Mouse (Mus musculus): ENCODE measurements around the gene A930018P22Rik. TPM values are rescaled to one million over a fixed set of nuclear protein-coding genes. Genes with fewer than 3 reads are reported as not detected.
"Not testable (repeated sequence)": the region's sequence is repeated elsewhere in the genome, so short reads cannot be mapped to it uniquely, and the experiment has no call there.

The A930018P22Rik gene
- polyA plus RNA-seq, 1 experiment from 2014 or later = not detected

- Histone ChIP-seq H3K27ac (no peak overlapping the region), H3K9ac (no peak overlapping the region), H3K9me3 (no peaks in the 10 kb centered on the region), H3K27me3 (replicated peaks) (no peaks in the 10 kb centered on the region), H3K4me2 (no peak overlapping the region), H3K4me1 (peaks cover 10% of the 10 kb centered on the region; the same call in 1 of the 2 replicates), H3K4me3 (no peak overlapping the region), H3K36me3 (replicated peaks) (no peaks in the 10 kb centered on the region)
- ATAC-seq (replicated peaks) = no peak
- WGBS = 45% methylated on average over 3 of the region's 3 CpGs
Measured at GRCm38 (mm10) chr2:104098529-104099230, 23.9 kb upstream of the A930018P22Rik start.

DNA sequence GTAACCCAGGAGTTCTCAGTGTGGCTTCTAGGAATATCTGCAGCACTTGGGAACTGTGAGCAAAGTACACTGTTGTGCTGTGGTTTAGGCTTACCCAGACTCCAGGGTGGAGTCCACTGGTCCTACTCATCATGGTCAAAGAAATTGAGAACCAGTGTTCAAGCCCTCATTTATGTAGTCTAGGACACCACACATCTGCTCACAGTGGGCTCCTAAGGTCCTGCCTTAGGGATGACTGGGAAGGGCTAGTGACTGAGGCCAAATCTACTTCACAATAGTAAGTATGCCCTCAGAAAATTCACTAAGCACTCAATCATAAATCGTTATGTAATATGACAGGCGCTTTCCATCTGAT is 23.4 kb upstream of the A930018P22Rik start:
- no peaks in the 10 kb centered on the region for H3K27me3 ChIP-seq (replicated peaks)
- WGBS = 96% methylated on average over 2 of the region's 2 CpGs
- no peaks in the 10 kb centered on the region for H3K9me3 ChIP-seq
- ATAC-seq (replicated peaks) = no peak
- H3K4me3 ChIP-seq = no peak overlapping the region
- no peak overlapping the region for H3K27ac ChIP-seq
- H3K9ac ChIP-seq = no peak overlapping the region
- peaks cover 10% of the 10 kb centered on the region; the same call in 1 of the 2 replicates for H3K4me1 ChIP-seq
- H3K36me3 ChIP-seq (replicated peaks) = no peaks in the 10 kb centered on the region
- no peak overlapping the region for H3K4me2 ChIP-seq

DNA sequence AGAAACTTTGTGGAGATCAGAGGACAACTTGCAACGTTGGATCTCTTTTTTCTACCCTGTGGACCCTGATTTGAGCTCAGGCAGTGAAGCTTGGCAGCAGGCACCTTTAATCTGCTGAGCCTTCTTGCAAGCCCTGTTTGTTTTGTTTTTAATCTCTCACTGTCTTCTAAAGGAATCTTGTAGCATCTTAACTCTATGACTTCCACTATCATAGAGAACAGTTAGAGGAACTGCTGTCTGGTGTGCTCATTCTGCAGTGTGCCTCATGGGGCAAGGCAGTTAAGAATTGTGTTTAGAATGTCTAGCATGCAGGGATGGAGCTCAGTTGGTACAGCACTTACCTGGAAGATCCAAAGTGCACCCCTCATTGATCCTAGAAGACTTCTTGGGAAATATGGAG is 22.6 kb upstream of the A930018P22Rik start:
- Histone ChIP-seq H3K4me1 (peaks cover 10% of the 10 kb centered on the region; the same call in 1 of the 2 replicates), H3K27me3 (replicated peaks) (no peaks in the 10 kb centered on the region), H3K4me2 (no peak overlapping the region), H3K9ac (no peak overlapping the region), H3K9me3 (no peaks in the 10 kb centered on the region), H3K36me3 (replicated peaks) (no peaks in the 10 kb centered on the region), H3K4me3 (no peak overlapping the region), H3K27ac (no peak overlapping the region)
- 19% methylated on average over 1 of the region's 1 CpGs for WGBS
- no peak for ATAC-seq (replicated peaks)

- no peak for ATAC-seq (replicated peaks)
- 92% methylated on average over 6 of the region's 6 CpGs for WGBS
Measured at GRCm38 (mm10) chr2:104104800-104105199, 17.8 kb upstream of the A930018P22Rik start.

GRCm38 (mm10) chr2:104109021-104109420 is 13.5 kb upstream of the A930018P22Rik start:
- H3K4me1 ChIP-seq; H3K36me3 ChIP-seq (replicated peaks); H3K4me3 ChIP-seq; H3K27me3 ChIP-seq (replicated peaks); H3K9me3 ChIP-seq; H3K4me2 ChIP-seq; H3K27ac ChIP-seq; ATAC-seq (replicated peaks); H3K9ac ChIP-seq: not testable (repeated sequence)
- WGBS = 86% methylated on average over 2 of the region's 2 CpGs

More at GRCm38 (mm10) chr2:104104800-104105199, 17.8 kb upstream of the A930018P22Rik start:
- no peak overlapping the region for H3K27ac ChIP-seq
- no peaks in the 10 kb centered on the region for H3K27me3 ChIP-seq (replicated peaks)
- no peak overlapping the region for H3K9ac ChIP-seq
- H3K9me3 ChIP-seq = no peaks in the 10 kb centered on the region
- H3K4me3 ChIP-seq = no peak overlapping the region
- no peaks in the 10 kb centered on the region for H3K36me3 ChIP-seq (replicated peaks)
- H3K4me2 ChIP-seq = no peak overlapping the region
- H3K4me1 ChIP-seq = no peaks in the 10 kb centered on the region

- H3K36me3 ChIP-seq (replicated peaks) = no peaks in the 10 kb centered on the region
- 75% methylated on average over 2 of the region's 2 CpGs for WGBS
- no peaks in the 10 kb centered on the region for H3K9me3 ChIP-seq
- no peak overlapping the region for H3K4me3 ChIP-seq
- no peak for ATAC-seq (replicated peaks)
- no peaks in the 10 kb centered on the region for H3K27me3 ChIP-seq (replicated peaks)
- H3K27ac ChIP-seq = no peak overlapping the region
- no peaks in the 10 kb centered on the region for H3K4me1 ChIP-seq
- H3K4me2 ChIP-seq = no peak overlapping the region
- no peak overlapping the region for H3K9ac ChIP-seq
Measured at GRCm38 (mm10) chr2:104109528-104109927, 13.0 kb upstream of the A930018P22Rik start.

DNA sequence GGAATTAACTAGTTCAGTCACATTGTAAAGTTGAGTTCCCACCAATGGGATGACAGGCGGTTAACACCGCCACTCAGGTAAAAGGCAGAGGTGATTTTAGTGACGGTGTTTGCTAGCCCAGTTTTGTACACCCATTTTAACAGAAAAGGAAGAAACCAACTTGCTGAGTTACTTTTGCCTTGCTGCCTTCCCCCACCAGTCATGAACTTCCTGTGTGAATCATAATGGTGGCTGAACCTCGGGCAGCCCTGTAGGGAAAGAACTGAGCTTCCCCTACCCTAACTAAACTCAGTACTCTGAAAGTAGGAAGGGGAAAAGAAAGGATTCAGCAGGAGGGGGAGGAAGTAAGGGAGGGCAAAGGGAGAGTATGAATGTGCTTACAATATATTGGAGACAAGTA is 12.5 kb upstream of the A930018P22Rik start:
- Histone ChIP-seq H3K4me2 (no peak overlapping the region), H3K27me3 (replicated peaks) (no peaks in the 10 kb centered on the region), H3K36me3 (replicated peaks) (no peaks in the 10 kb centered on the region), H3K4me1 (no peaks in the 10 kb centered on the region), H3K9ac (no peak overlapping the region), H3K27ac (no peak overlapping the region), H3K9me3 (no peaks in the 10 kb centered on the region), H3K4me3 (no peak overlapping the region)
- whole genome bisulfite sequencing = 94% methylated on average over 4 of the region's 4 CpGs
- ATAC-seq (replicated peaks) = no peak

DNA sequence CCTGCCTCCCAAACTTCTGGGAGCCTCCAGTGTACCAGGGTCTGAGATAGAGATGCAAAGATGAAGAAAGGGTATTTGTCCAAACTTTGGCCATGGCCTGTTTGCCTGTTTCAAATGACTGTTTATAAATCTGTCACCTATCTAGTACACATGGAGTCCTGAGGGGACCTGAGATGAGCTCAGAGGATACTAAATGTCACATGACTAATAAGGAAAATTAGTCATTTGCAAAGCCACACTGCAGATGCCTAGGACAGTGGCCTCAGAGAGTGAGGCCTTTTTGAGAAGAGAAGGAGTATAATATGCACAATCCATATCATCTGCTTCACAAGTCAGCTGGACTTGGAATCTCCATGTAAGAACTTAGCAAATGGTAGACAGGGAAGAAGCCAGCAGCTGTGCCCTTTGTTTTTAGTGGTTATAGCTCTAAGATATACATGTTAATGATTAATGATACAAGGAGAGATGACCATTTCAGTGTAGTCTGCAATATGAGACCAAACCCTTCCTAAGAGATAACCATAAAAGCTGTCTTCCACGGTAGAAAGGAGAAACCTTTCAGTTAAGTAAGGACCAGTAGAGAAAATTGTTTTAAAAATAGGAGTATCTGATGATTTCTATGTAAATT is 11.3 kb upstream of the A930018P22Rik start:
- 100% methylated on average over 1 of the region's 1 CpGs for WGBS
- H3K27me3 ChIP-seq (replicated peaks); H3K4me1 ChIP-seq; H3K36me3 ChIP-seq (replicated peaks); H3K9ac ChIP-seq; H3K4me2 ChIP-seq; ATAC-seq (replicated peaks); H3K4me3 ChIP-seq; H3K9me3 ChIP-seq; H3K27ac ChIP-seq: not testable (repeated sequence)

DNA sequence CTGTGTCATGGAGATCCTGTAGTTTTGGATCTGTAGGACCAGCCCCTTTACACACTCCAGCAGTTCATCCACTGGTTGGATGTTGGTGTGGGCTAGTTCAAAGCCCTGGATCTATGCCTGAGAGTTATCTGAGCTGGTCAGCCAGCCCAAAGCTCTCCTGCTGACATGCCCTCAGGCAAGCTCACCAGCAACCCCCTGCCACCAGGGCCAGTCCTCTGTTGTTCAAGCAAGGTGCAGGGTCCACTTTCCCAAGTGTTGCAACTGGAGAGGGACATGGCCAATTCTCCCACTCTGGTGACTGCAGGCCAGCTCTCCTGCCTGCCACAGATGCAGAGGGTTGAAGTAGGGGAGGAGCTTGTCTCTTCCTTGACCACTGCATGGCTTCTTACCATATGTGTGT is 9.0 kb upstream of the A930018P22Rik start:
- not testable (repeated sequence) for H3K4me1 ChIP-seq; H3K27ac ChIP-seq; H3K36me3 ChIP-seq (replicated peaks); H3K4me2 ChIP-seq; ATAC-seq (replicated peaks); H3K27me3 ChIP-seq (replicated peaks); H3K4me3 ChIP-seq; H3K9me3 ChIP-seq; H3K9ac ChIP-seq

DNA sequence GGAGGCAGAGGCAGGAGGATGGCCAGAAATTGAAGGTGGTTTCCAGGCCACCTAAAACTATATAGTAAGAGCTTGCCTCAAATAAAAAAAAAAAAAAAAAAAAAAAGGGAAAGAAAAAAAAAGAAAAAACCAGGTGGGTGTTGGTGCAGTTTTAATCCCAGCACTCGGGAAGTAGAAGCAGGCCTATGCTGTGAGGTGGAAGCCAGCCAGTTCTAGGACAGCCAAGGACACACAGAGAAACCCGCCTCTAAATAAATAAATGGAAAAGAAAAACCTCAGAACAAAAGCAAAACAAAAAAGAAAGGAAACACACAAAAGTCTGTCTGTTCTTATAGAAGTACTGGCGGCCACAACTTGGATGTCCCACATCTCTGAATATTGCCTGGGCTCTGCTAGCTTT is 7.7 kb upstream of the A930018P22Rik start:
- H3K4me3 ChIP-seq = no peak overlapping the region
- H3K4me1 ChIP-seq = no peaks in the 10 kb centered on the region
- H3K36me3 ChIP-seq (replicated peaks) = no peaks in the 10 kb centered on the region
- 79% methylated on average over 3 of the region's 3 CpGs for WGBS
- ATAC-seq (replicated peaks) = no peak
- H3K4me2 ChIP-seq = no peak overlapping the region
- no peak overlapping the region for H3K9ac ChIP-seq
- H3K27ac ChIP-seq = no peak overlapping the region
- H3K9me3 ChIP-seq = no peaks in the 10 kb centered on the region
- H3K27me3 ChIP-seq (replicated peaks) = no peaks in the 10 kb centered on the region

- not testable (repeated sequence) for H3K36me3 ChIP-seq (replicated peaks); ATAC-seq (replicated peaks); H3K4me2 ChIP-seq; H3K27ac ChIP-seq; H3K4me1 ChIP-seq; H3K4me3 ChIP-seq; H3K27me3 ChIP-seq (replicated peaks); H3K9me3 ChIP-seq; H3K9ac ChIP-seq
Measured at GRCm38 (mm10) chr2:104117173-104117572, 5.4 kb upstream of the A930018P22Rik start.

DNA sequence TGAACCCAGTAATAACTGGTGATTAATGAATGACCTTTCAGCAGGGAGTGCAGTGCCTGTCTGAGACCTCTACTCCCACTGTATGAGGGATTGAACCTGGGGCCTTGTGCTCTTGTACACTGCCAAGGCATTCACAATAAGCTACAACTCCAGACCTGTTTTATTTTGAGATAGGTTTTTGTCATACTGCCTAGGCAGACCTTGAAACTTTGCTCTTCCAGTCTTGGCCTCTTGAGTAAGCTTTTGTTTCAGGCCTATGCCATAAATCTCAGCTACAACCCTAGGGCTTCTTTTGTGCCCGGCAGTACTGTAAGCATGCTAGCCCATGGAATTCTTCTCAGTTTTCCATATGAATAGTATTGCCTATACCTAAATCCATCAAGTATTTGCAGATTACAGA is 3.5 kb upstream of the A930018P22Rik start:
- ATAC-seq (replicated peaks) = no peak
- H3K9me3 ChIP-seq = no peaks in the 10 kb centered on the region
- H3K9ac ChIP-seq = no peak overlapping the region
- no peak overlapping the region for H3K4me2 ChIP-seq
- peaks cover 12% of the 10 kb centered on the region for H3K4me1 ChIP-seq
- no peaks in the 10 kb centered on the region for H3K36me3 ChIP-seq (replicated peaks)
- H3K27me3 ChIP-seq (replicated peaks) = no peaks in the 10 kb centered on the region
- H3K4me3 ChIP-seq = no peak overlapping the region
- H3K27ac ChIP-seq = no peak overlapping the region
- WGBS = 82% methylated on average over 1 of the region's 1 CpGs

GRCm38 (mm10) chr2:104120312-104120711 is 2.3 kb upstream of the A930018P22Rik start:
- no peak overlapping the region for H3K27ac ChIP-seq
- peaks cover 12% of the 10 kb centered on the region for H3K4me1 ChIP-seq
- 0 out of 2 replicates have a peak, but pooled peaks cover 3% of the 10 kb centered on the region for H3K27me3 ChIP-seq (replicated peaks)
- H3K4me2 ChIP-seq = no peak overlapping the region
- no peaks in the 10 kb centered on the region for H3K9me3 ChIP-seq
- no peaks in the 10 kb centered on the region for H3K36me3 ChIP-seq (replicated peaks)
- H3K4me3 ChIP-seq = no peak overlapping the region
- no peak for ATAC-seq (replicated peaks)
- no peak overlapping the region for H3K9ac ChIP-seq
- WGBS = 68% methylated on average over 6 of the region's 6 CpGs
